Mouse (Mus musculus) thymus, adult 2 months (tissue): ENCODE data around the gene Pate3. TPM values are rescaled to one million over a fixed set of nuclear protein-coding genes. Genes with fewer than 3 reads are reported as not detected.

Source experiments
- DNase-seq: peaks from one replicate; pipeline ENCODE4 v3.0.0; 2021
- H3K27ac ChIP-seq: fragments of 200-500 bp; 2 replicates; pipeline ENCODE4 v1.5.1; 2012; ENCODE audit warnings: low read length, control low read depth; ENCODE audit not compliant: control insufficient read depth, insufficient read depth
- H3K27me3 ChIP-seq: fragments of 200-500 bp; 2 replicates; pipeline ENCODE4 v1.6.1; 2012; ENCODE audit warnings: mild to moderate bottlenecking, low read length, moderate library complexity, mixed read lengths; ENCODE audit not compliant: control insufficient read depth, insufficient read depth
- H3K36me3 ChIP-seq: fragments of 200-500 bp; 2 replicates; pipeline ENCODE4 v1.6.1; 2012; ENCODE audit warnings: mild to moderate bottlenecking, low read length, moderate library complexity; ENCODE audit not compliant: control insufficient read depth, insufficient read depth
- H3K4me1 ChIP-seq: fragments of 200-500 bp; replicated peaks from 2 replicates; pipeline ENCODE4 v1.6.1; 2012; ENCODE audit warnings: low read length; ENCODE audit not compliant: control insufficient read depth, insufficient read depth
- H3K4me3 ChIP-seq: fragments of 200-500 bp; 2 replicates; pipeline ENCODE4 v1.5.1; 2012; ENCODE audit warnings: mild to moderate bottlenecking, low read length, control low read depth, moderate library complexity; ENCODE audit not compliant: control insufficient read depth, insufficient read depth
- CTCF ChIP-seq: fragments of 200-500 bp; IDR thresholded peaks from 2 replicates; pipeline ENCODE4 v1.5.1; 2012; ENCODE audit warnings: mild to moderate bottlenecking, control low read depth, low read length, moderate library complexity, borderline replicate concordance; ENCODE audit not compliant: control insufficient read depth, poor library complexity, insufficient read depth; ENCODE audit errors: extremely low read depth
- POLR2A ChIP-seq: fragments of 200-500 bp; IDR thresholded peaks from 2 replicates; pipeline ENCODE4 v1.6.1; 2012; ENCODE audit warnings: mild to moderate bottlenecking, low read length, control low read depth, moderate library complexity; ENCODE audit not compliant: control insufficient read depth, poor library complexity, insufficient read depth; ENCODE audit errors: extremely low read depth
- WGBS: fragments of 180-500 bp; shearing (Covaris S2); methylation state at CpG from one replicate; pipeline ENCODE4 v1.1.7; 2018; 5-methylcytosine and 5-hydroxymethylcytosine counted together
- polyA plus RNA-seq: library from polyadenylated mRNA; depleted of rRNA; stranded (reverse); fragments of >200 nt; gene quantifications from 2 replicates; pipeline ENCODE4 v1.2.3, GENCODE M21; 2012; rRNA removed

Gene Pate3
- polyA plus RNA-seq, 1 experiment = not detected

DNA sequence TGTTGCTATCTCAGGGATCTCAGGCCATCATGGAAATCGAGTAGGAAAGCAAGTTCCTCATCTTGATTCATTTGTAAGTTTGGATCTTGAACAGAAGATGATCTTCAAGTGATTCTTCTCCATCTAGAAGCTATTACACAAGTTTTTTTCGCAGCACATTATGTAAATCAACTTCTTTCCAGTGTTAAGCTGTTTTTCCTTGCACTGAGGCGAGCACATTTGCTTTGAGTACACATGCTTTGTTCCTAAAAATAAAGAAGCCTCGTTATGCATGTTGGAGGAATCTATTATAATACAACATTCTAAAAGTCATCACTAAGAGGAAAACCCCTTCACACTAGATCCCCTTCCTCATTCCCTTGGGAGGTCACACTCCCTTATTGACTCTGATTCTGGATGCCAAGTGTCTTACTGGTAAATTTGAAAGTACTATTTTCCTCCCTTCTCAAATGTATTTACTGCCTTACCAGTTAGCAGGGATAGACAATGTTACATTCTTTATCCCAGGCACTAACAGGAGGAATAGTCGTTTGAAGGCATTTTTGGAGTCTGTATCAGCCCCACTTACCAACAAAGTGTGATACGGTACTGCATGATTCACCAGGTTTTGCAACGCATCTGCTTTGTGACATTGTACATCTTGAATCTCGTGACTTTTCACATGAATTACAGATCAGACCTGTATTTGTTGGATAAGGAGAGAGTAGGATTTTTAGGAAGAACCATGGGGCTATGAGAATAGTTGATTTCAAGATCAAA is 40.2 kb downstream of the Pate3 start:
- DNase-seq = no peak
- TF ChIP-seq CTCF = no peak
- TF ChIP-seq POLR2A = no peak
- Histone ChIP-seq H3K4me3 (no peak overlapping the region), H3K27ac (no peak overlapping the region), H3K4me1 (no peaks in the 10 kb centered on the region), H3K36me3 (no peaks in the 10 kb centered on the region), H3K27me3 (no peaks in the 10 kb centered on the region)
- WGBS = 73% methylated on average over 8 of the region's 8 CpGs

Other genes with a start within 250 kb of the Pate3 start
- 8.7 and 8.8 TPM in 2 replicates for gene Cdon, start 227.1 kb downstream of the Pate3 start, polyA plus RNA-seq
- gene Gm1113, start 129.9 kb downstream of the Pate3 start, polyA plus RNA-seq = not detected in 2 replicates
- gene Ddx25, start 89.7 kb downstream of the Pate3 start, polyA plus RNA-seq = 0.03 and 0.08 TPM in 2 replicates
- 4.7 and 6.1 TPM in 2 replicates for gene Pus3, start 89.6 kb downstream of the Pate3 start, polyA plus RNA-seq
- 0.33 and 0.49 TPM in 2 replicates for gene Pate2, start 77.9 kb downstream of the Pate3 start, polyA plus RNA-seq
- gene Hyls1, start 77.8 kb downstream of the Pate3 start, polyA plus RNA-seq = 4.8 and 4.9 TPM in 2 replicates
- not detected in 2 replicates for gene Pate4, start 36.3 kb downstream of the Pate3 start, polyA plus RNA-seq
- not detected in 2 replicates for gene Pate1, start 39.2 kb upstream of the Pate3 start, polyA plus RNA-seq
- gene Gm17677, start 92.8 kb upstream of the Pate3 start, polyA plus RNA-seq = not detected in 2 replicates
- not detected in 2 replicates for gene Gm17727, start 129.9 kb upstream of the Pate3 start, polyA plus RNA-seq
- not detected in 2 replicates for gene Gm27235, start 141.9 kb upstream of the Pate3 start, polyA plus RNA-seq
- gene D730048I06Rik, start 141.9 kb upstream of the Pate3 start, polyA plus RNA-seq = not detected in 2 replicates
- gene 9230110F15Rik, start 195.9 kb upstream of the Pate3 start, polyA plus RNA-seq = not detected in 2 replicates